Mouse (Mus musculus): Measurements from ENCODE around the gene Klf15.

GRCm38 (mm10) chr6:90462841-90463227 is 458 bp downstream of the Klf15 start:
- TF ChIP-seq CTCF (IDR thresholded peaks at IDR 0.05; ENCODE audit: extremely low read depth, insufficient read length, insufficient replicate concordance, low read depth, low read length) (no peak), POLR2A (IDR thresholded peaks at IDR 0.05; ENCODE audit: low read depth, low read length) (no peak)
